Mouse (Mus musculus) ES-E14 (cell line): ENCODE measurements around the gene Fignl1.

Experiments used
- CHD2 ChIP-seq: IDR thresholded peaks from 2 replicates; pipeline ENCODE4 v1.6.1; 2014; ENCODE audit warnings: mild to moderate bottlenecking, low read depth, low read length, inconsistent platforms
- MAFK ChIP-seq: IDR thresholded peaks from 2 replicates; pipeline ENCODE4 v1.6.1; 2014; ENCODE audit warnings: mild to moderate bottlenecking, low read depth, low read length, inconsistent platforms; ENCODE audit not compliant: insufficient read depth
- ZC3H11A ChIP-seq: IDR thresholded peaks from 2 replicates; pipeline ENCODE4 v1.6.1; 2012; ENCODE audit warnings: low read depth, mild to moderate bottlenecking, inconsistent platforms, low read length, borderline replicate concordance
- ZNF384 ChIP-seq: IDR thresholded peaks from 2 replicates; pipeline ENCODE4 v1.6.1; 2012; ENCODE audit warnings: low read depth, low read length, inconsistent platforms

DNA sequence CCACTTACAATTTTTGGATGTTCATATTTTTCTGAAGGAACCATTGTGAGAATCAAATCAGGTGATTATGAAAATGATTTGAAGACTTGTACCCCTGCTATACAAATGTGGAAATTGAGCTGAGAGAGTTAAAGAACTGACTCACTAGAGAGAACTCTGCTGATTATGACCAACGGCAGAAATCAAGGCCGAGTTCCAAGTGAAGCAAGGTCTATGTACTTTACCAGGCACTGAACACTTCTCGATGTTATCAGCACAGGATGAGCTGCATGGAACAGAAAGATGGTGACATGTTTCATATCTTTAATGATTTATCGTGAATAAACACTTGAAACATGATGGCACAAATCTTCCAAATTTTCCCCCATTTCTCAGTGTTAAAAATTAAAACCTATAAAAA lies 2.8 kb downstream of the Fignl1 start:
- no peak for TF ChIP-seq CHD2
- TF ChIP-seq ZC3H11A = no peak
- TF ChIP-seq MAFK = no peak
- no peak for TF ChIP-seq ZNF384
